Mouse (Mus musculus) CH12.LX (cell line): ENCODE data around the gene Tead1. TPM values are rescaled to one million over a fixed set of nuclear protein-coding genes. Genes with fewer than 3 reads are reported as not detected.

ENCODE experiments used
- DNase-seq: peaks from one replicate; pipeline ENCODE4 v3.0.0-alpha.2; 2013; ENCODE audit errors: extremely low read depth
- H3K27ac ChIP-seq: 2 replicates; pipeline ENCODE4 v1.5.1; 2012; ENCODE audit warnings: low read depth, mild to moderate bottlenecking, control low read depth, moderate library complexity; ENCODE audit not compliant: insufficient read depth
- H3K27me3 ChIP-seq: replicated peaks from 2 replicates; pipeline ENCODE3; 2012; ENCODE audit warnings: inconsistent platforms
- H3K36me3 ChIP-seq, 2 experiments: replicated peaks in 1 of 2; 2 replicates each; pipeline versions ENCODE3 to v1.6.1; 2012; ENCODE audit warnings: inconsistent platforms in 1 of 2, low read length in 1 of 2, mild to moderate bottlenecking in 1 of 2, mixed read lengths in 1 of 2, moderate library complexity in 1 of 2; ENCODE audit not compliant: control insufficient read depth in 1 of 2, insufficient read depth in 1 of 2
- H3K4me1 ChIP-seq, 2 experiments: 2 replicates each; pipeline ENCODE4 v1.6.1; 2012; ENCODE audit warnings: inconsistent platforms in 1 of 2, moderate library complexity in 1 of 2; ENCODE audit not compliant: insufficient read depth in 2 of 2, control insufficient read depth in 1 of 2
- H3K4me2 ChIP-seq: 2 replicates; pipeline ENCODE4 v1.6.1; 2012; ENCODE audit warnings: low read depth, mild to moderate bottlenecking, control low read depth; ENCODE audit not compliant: poor library complexity, insufficient read depth, severe bottlenecking
- H3K4me3 ChIP-seq, 3 experiments: fragments of 150-350 bp in 1 of 3; sonication (generic) in 1 of 3; replicated peaks in 1 of 3; 2 replicates each; pipeline versions ENCODE3 to v1.5.1; 2011 to 2012; ENCODE audit warnings: low read depth in 2 of 3, low read length in 2 of 3, mild to moderate bottlenecking in 2 of 3, moderate library complexity in 2 of 3, control low read depth in 1 of 3, improper control_type of control experiment in 1 of 3, inconsistent platforms in 1 of 3, mixed read lengths in 1 of 3; ENCODE audit not compliant: poor library complexity in 1 of 3
- H3K79me2 ChIP-seq: replicated peaks from 2 replicates; pipeline ENCODE4 v1.6.1; 2012; ENCODE audit warnings: mild to moderate bottlenecking, moderate library complexity; ENCODE audit not compliant: control insufficient read depth, poor library complexity, insufficient read depth, severe bottlenecking; ENCODE audit errors: extremely low read depth
- H3K9ac ChIP-seq: 2 replicates; pipeline ENCODE4 v1.6.1; 2012; ENCODE audit warnings: low read depth, mild to moderate bottlenecking, control low read depth, moderate library complexity; ENCODE audit not compliant: insufficient read depth
- H3K9me3 ChIP-seq: replicated peaks from 2 replicates; pipeline ENCODE3; 2012; ENCODE audit warnings: low read length, inconsistent platforms, mixed read lengths
- CTCF ChIP-seq, 2 experiments: IDR thresholded peaks in 1 of 2; conservative IDR thresholded peaks in 1 of 2; 2 replicates each; pipeline ENCODE4 v1.5.1; 2011 to 2012; ENCODE audit warnings: low read depth in 2 of 2, low read length in 2 of 2, improper control_type of control experiment in 1 of 2, inconsistent platforms in 1 of 2, mild to moderate bottlenecking in 1 of 2, moderate library complexity in 1 of 2
- EP300 ChIP-seq: IDR thresholded peaks from 2 replicates; pipeline ENCODE4 v1.6.1; 2011; ENCODE audit warnings: low read length, improper control_type of control experiment
- GABPA ChIP-seq: IDR thresholded peaks from 2 replicates; pipeline ENCODE4 v1.6.1; 2012; ENCODE audit warnings: low read depth, low read length, improper control_type of control experiment, inconsistent platforms; ENCODE audit not compliant: insufficient replicate concordance
- IRF4 ChIP-seq: IDR thresholded peaks from 2 replicates; pipeline ENCODE4 v1.6.1; 2014; ENCODE audit warnings: low read depth, mild to moderate bottlenecking, inconsistent platforms, low read length, improper control_type of control experiment
- JUN ChIP-seq: IDR thresholded peaks from 2 replicates; pipeline ENCODE4 v1.6.1; 2011; ENCODE audit warnings: low read depth, mild to moderate bottlenecking, low read length, improper control_type of control experiment, moderate library complexity; ENCODE audit not compliant: insufficient read depth
- MAX ChIP-seq: IDR thresholded peaks from 2 replicates; pipeline ENCODE4 v1.6.1; 2011; ENCODE audit warnings: low read length, improper control_type of control experiment
- NELFE ChIP-seq: IDR thresholded peaks from 2 replicates; pipeline ENCODE4 v1.6.1; 2011; ENCODE audit warnings: low read depth, low read length, improper control_type of control experiment
- NRF1 ChIP-seq: IDR thresholded peaks from 2 replicates; pipeline ENCODE4 v1.6.1; 2014; ENCODE audit warnings: low read depth, mild to moderate bottlenecking, inconsistent platforms, low read length, improper control_type of control experiment, moderate library complexity
- PAX5 ChIP-seq: IDR thresholded peaks from 2 replicates; pipeline ENCODE4 v1.6.1; 2012; ENCODE audit warnings: low read length, inconsistent platforms, mixed read lengths
- POLR2A ChIP-seq: IDR thresholded peaks from 2 replicates; pipeline ENCODE4 v1.6.1; 2011; ENCODE audit warnings: low read depth, mild to moderate bottlenecking, improper control_type of control experiment, low read length
- SIN3A ChIP-seq: IDR thresholded peaks from 2 replicates; pipeline ENCODE4 v1.6.1; 2012; ENCODE audit warnings: low read length, improper control_type of control experiment, inconsistent platforms
- TCF12 ChIP-seq: IDR thresholded peaks from 2 replicates; pipeline ENCODE4 v1.6.1; 2014; ENCODE audit warnings: low read depth, mild to moderate bottlenecking, inconsistent platforms, low read length, improper control_type of control experiment
- USF1 ChIP-seq: IDR thresholded peaks from 2 replicates; pipeline ENCODE4 v1.6.1; 2014; ENCODE audit warnings: low read depth, mild to moderate bottlenecking, inconsistent platforms, low read length, improper control_type of control experiment
- ZMIZ1 ChIP-seq: IDR thresholded peaks from 2 replicates; pipeline ENCODE4 v1.6.1; 2012; ENCODE audit warnings: low read depth, mild to moderate bottlenecking, inconsistent platforms, low read length, improper control_type of control experiment
- ZNF384 ChIP-seq: IDR thresholded peaks from 2 replicates; pipeline ENCODE4 v1.6.1; 2012; ENCODE audit warnings: low read depth, low read length, improper control_type of control experiment, inconsistent platforms
- dilution Hi-C: fragments of 300-500 bp; cut with MboI; formaldehyde crosslinking; loops from 2 replicates; pipeline ENCODE4 v1.14.3; 2020; ENCODE audit warnings: low sequenced_read_pairs; ENCODE audit not compliant: extremely low pct_unique_long_range_greater_than_20kb, extremely low pct_ligation_motif_present
- in situ Hi-C: fragments of 300-500 bp; cut with MboI; formaldehyde crosslinking; loops from 3 replicates; pipeline ENCODE4 v1.14.3; 2019; ENCODE audit warnings: low sequenced_read_pairs, low pct_ligation_motif_present, low pct_unique_long_range_greater_than_20kb, mixed read lengths
- polyA plus RNA-seq: library from polyadenylated mRNA; unstranded; fragments of >175 nt; gene quantifications from 2 replicates; pipeline ENCODE4 v1.2.1, GENCODE M21; 2012; ENCODE audit warnings: low read depth; ENCODE audit not compliant: insufficient read length
- total RNA-seq, 2 experiments: library from RNA; depleted of rRNA; stranded (reverse); fragments of 300-350 nt in 1 of 2; fragments of >200 nt in 1 of 2; gene quantifications; 2 replicates each; pipeline ENCODE4 v1.2.3; 2012 to 2014

Tead1 gene
- total and polyA plus RNA-seq, 3 experiments = not detected

- H3K27ac ChIP-seq = no peak overlapping the region
- in situ Hi-C loops = no loop called here
- no peak overlapping the region for H3K4me3 ChIP-seq
- no peaks in the 10 kb centered on the region for H3K79me2 ChIP-seq
- no peak for TF ChIP-seq SIN3A
- no peak for TF ChIP-seq GABPA
- TF ChIP-seq PAX5 = no peak
- TF ChIP-seq ZMIZ1 = no peak
- no peak for TF ChIP-seq NELFE
- no peak for TF ChIP-seq EP300
- no peak for TF ChIP-seq MAX
- TF ChIP-seq NRF1 = no peak
- TF ChIP-seq USF1 = no peak
- TF ChIP-seq TCF12 = no peak
- TF ChIP-seq ZNF384 = no peak
- no peak for TF ChIP-seq CTCF (conservative IDR thresholded peaks at IDR 0.05 in 1 of 2, IDR thresholded peaks at IDR 0.05 in 1 of 2; ENCODE audit: low read depth in 2 of 2, low read length in 2 of 2)
- no peak for TF ChIP-seq JUN
- TF ChIP-seq POLR2A = no peak
- no peaks in the 10 kb centered on the region for H3K36me3 ChIP-seq
- no peaks in the 10 kb centered on the region for H3K4me1 ChIP-seq
- no peaks in the 10 kb centered on the region for H3K9me3 ChIP-seq
- no peaks in the 10 kb centered on the region for H3K27me3 ChIP-seq
- DNase-seq = no peak
- dilution Hi-C loops = no loop called here
- no peak overlapping the region for H3K4me2 ChIP-seq
- no peak overlapping the region for H3K9ac ChIP-seq
Measured at GRCm38 (mm10) chr7:112797526-112798321, 118.6 kb downstream of the Tead1 start.

GRCm38 (mm10) chr7:112801706-112802105 is 122.6 kb downstream of the Tead1 start:
- no peak for TF ChIP-seq IRF4

More at GRCm38 (mm10) chr7:112801706-112802105, 122.6 kb downstream of the Tead1 start:
- H3K27me3 ChIP-seq = no peaks in the 10 kb centered on the region
- no peak overlapping the region for H3K4me2 ChIP-seq
- no peaks in the 10 kb centered on the region for H3K79me2 ChIP-seq
- no peaks in the 10 kb centered on the region for H3K9me3 ChIP-seq
- dilution Hi-C loops = no loop called here
- no peak for DNase-seq
- H3K27ac ChIP-seq = no peak overlapping the region
- H3K9ac ChIP-seq = no peak overlapping the region
- H3K4me1 ChIP-seq = no peaks in the 10 kb centered on the region
- no peaks in the 10 kb centered on the region for H3K36me3 ChIP-seq
- H3K4me3 ChIP-seq = no peak overlapping the region
- in situ Hi-C loops = no loop called here
